ENCODE assay signal across 11 mouse cellular contexts in the genomic region with DNA sequence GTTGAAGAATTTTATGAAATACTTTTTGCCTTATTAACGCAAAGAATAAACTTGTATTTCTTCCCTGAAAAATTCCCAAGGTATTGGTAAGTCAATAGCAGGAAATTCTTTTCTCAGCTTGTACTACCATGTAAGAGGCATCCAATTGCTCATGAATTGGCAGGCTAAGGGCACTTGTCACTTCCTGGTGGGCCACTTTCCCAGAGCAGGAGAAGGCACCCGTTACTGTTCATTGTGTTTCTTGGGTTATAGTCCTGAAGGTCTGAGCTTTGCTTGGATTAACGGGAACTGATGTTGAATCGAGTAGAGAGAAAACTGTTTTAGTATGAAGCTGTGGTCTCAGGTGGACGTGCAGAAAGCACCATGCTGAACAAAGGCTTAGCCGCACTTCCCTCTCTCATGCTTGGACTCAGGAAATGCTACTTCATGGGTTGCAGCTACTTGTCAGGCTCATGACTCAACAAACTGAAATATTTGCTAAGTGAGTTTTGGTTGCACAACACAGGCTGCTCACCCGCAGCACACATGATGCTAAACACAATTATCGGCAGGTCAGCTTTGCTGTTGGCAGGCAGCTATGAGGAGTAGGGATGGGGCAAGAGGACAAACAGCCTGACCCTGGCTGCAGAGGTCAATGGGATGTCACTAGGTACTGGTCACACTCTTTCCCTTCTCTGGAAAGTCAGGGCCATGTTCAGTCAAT. TPM values are rescaled to one million over a fixed set of nuclear protein-coding genes. Genes with fewer than 3 reads are reported as not detected.
A peak's percentile ranks its signal among the peaks of the same experiment; 100 is the strongest.
DNase-seq lines count a peak whose midpoint lies in the region; ATAC-seq and TF ChIP-seq lines count a peak whose summit lies in the region.
"Had no signal": no experiment of that assay in that cellular context is flagged by ENCODE, and none has a peak within 500 bp of the region (broad histone marks: within the 10 kb centered on the region; RNA-seq: fewer than 3 reads in every experiment).

No protein-coding gene starts in this region.

- H3K4me1 ChIP-seq in hindbrain, embryonic 14.5 days (replicated peaks; ENCODE audit: control insufficient read depth, insufficient read depth, low read length) = no peaks in the 10 kb centered on the region
- H3K4me1 ChIP-seq: kidney, embryonic 15.5 days; limb, embryonic 13.5 days had no signal

- intact Hi-C loops in heart, postnatal 36 days (cut with DNase I) = no loop called here
- intact Hi-C loops in gastrocnemius, adult 2 months (cut with DNase I) = no loop called here

- DNase-seq in urinary bladder, postnatal 25 days (ENCODE audit: low spot score) = peak; percentile 11
- DNase-seq in urinary bladder, postnatal 4 days (ENCODE audit: low spot score in 2 of 2) = no peak
- peak; percentile 6 to 18 for DNase-seq in heart, postnatal 36 days
- DNase-seq in lung, postnatal 14 days = peak; percentile 41
- DNase-seq in hindbrain, embryonic 14.5 days (ENCODE audit: low spot score) = no peak
- no peak for DNase-seq in ovary, postnatal 10 days (ENCODE audit: low spot score)
- no peak for DNase-seq in gastrocnemius, postnatal 25 days
- no peak for DNase-seq in gastrocnemius, adult 2 months

- no peak for TF ChIP-seq CTCF in gastrocnemius, adult 2 months (IDR thresholded peaks at IDR 0.05)

- H3K27me3 ChIP-seq in hindbrain, embryonic 14.5 days (ENCODE audit: control insufficient read depth, insufficient read depth, low read length) = no peaks in the 10 kb centered on the region
- H3K27me3 ChIP-seq: kidney, embryonic 15.5 days; limb, embryonic 13.5 days had no signal

- H3K9ac ChIP-seq in hindbrain, embryonic 14.5 days = no peak overlapping the region
- H3K9ac ChIP-seq: kidney, embryonic 15.5 days; limb, embryonic 13.5 days had no signal

- H3K9me3 ChIP-seq in hindbrain, embryonic 14.5 days (ENCODE audit: control insufficient read depth, low read length) = no peaks in the 10 kb centered on the region
- H3K9me3 ChIP-seq: G1E; kidney, embryonic 15.5 days; limb, embryonic 13.5 days had no signal

- no peaks in the 10 kb centered on the region for H3K36me3 ChIP-seq in hindbrain, embryonic 14.5 days (replicated peaks; ENCODE audit: control insufficient read depth, insufficient read depth)
- H3K36me3 ChIP-seq: G1E; kidney, embryonic 15.5 days; limb, embryonic 13.5 days had no signal

- no peak overlapping the region for H3K4me2 ChIP-seq in hindbrain, embryonic 14.5 days (replicated peaks)
- H3K4me2 ChIP-seq: kidney, embryonic 15.5 days; limb, embryonic 13.5 days had no signal

- no peak overlapping the region for H3K4me3 ChIP-seq in hindbrain, embryonic 14.5 days (replicated peaks; ENCODE audit: low read length)
- H3K4me3 ChIP-seq in gastrocnemius, adult 2 months = no peak overlapping the region
- H3K4me3 ChIP-seq: kidney, embryonic 15.5 days; limb, embryonic 13.5 days had no signal

- H3K27ac ChIP-seq in hindbrain, embryonic 14.5 days = no peak overlapping the region
- no peak overlapping the region for H3K27ac ChIP-seq in gastrocnemius, adult 2 months
- H3K27ac ChIP-seq: kidney, embryonic 15.5 days; limb, embryonic 13.5 days had no signal

- ATAC-seq in hindbrain, embryonic 14.5 days (ENCODE audit: low FRiP score) = no peak

- 89% methylated on average over 8 of the region's 8 CpGs for WGBS in hindbrain, embryonic 14.5 days

RNA-seq across cellular contexts. Expression of a gene that starts 49.1 kb away (rescaled TPM):
- total RNA-seq in heart, postnatal 36 days (2021) = not detected
- polyA plus RNA-seq in hindbrain, embryonic 14.5 days (2014; fragmentation: Nextera tagmentation; extraction: Ambion mirVana) = 1.9 and 2.0 TPM in 2 replicates
- not detected for total RNA-seq in gastrocnemius, postnatal 25 days (2021)
- total RNA-seq in gastrocnemius, adult 2 months (2021) = not detected
- total RNA-seq: G1E had no signal
- polyA plus RNA-seq: G1E had no signal

Comparison
In these comparisons a context has a peak if more than half of its experiments do, and no peak if none do; other contexts are left out.
1. DNase-seq: peak in urinary bladder, postnatal 25 days (single experiment), heart, postnatal 36 days (2 of 2) and lung, postnatal 14 days (single experiment); none in urinary bladder, postnatal 4 days (0 of 2), hindbrain, embryonic 14.5 days (single experiment), ovary, postnatal 10 days (single experiment), gastrocnemius, postnatal 25 days (single experiment) and gastrocnemius, adult 2 months (single experiment).